23 mouse cellular contexts compared by ENCODE assay signal in the genomic region with DNA sequence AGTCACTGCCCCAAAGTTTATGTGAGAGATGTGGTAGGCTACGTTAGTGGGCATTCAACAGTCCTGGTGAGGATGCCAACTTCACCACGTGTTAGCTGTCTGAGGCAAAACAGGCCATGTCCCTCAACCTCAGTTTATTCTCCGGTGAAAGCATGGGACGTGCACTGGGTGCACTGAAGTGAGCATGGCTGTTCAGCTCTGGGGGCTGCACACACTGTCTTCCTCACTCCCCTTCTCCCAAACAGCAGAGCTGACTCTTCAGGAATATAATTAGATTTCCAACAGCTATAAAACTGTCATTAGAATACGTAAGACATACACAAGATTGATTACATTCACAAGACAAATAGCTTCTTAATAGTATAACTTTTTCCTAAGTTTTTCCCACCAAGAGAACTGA.
"Had no signal": no experiment of that assay in that cellular context is flagged by ENCODE, and none has a peak within 500 bp of the region (broad histone marks: within the 10 kb centered on the region; RNA-seq: fewer than 3 reads in every experiment).

No protein-coding gene starts in this region.

- H3K4me3 ChIP-seq: forebrain, embryonic 15.5 days; heart, adult 2 months; heart, embryonic 13.5 days; heart, embryonic 15.5 days; hindbrain, embryonic 13.5 days; hindbrain, embryonic 15.5 days; limb, embryonic 13.5 days; limb, embryonic 15.5 days; liver, embryonic 12.5 days had no signal

- DNase-seq: forebrain, postnatal 0 days; gastrocnemius, postnatal 14 days; gastrocnemius, postnatal 36 days; heart, adult 11 months; heart, adult 2 months; heart, postnatal 14 days; heart, postnatal 36 days; layer of hippocampus, adult 9-11 months; layer of hippocampus, postnatal 36 days; left cerebral cortex, postnatal 4 days; lung, adult 18-20 months had no signal

- H3K27me3 ChIP-seq: forebrain, embryonic 15.5 days; heart, embryonic 13.5 days; heart, embryonic 15.5 days; hindbrain, embryonic 13.5 days; hindbrain, embryonic 15.5 days; limb, embryonic 13.5 days; limb, embryonic 15.5 days; liver, embryonic 12.5 days had no signal

- H3K27ac ChIP-seq: forebrain, embryonic 15.5 days; heart, adult 2 months; heart, embryonic 13.5 days; heart, embryonic 15.5 days; hindbrain, embryonic 13.5 days; hindbrain, embryonic 15.5 days; hindbrain, postnatal 0 days; limb, embryonic 13.5 days; limb, embryonic 15.5 days; liver, embryonic 12.5 days; liver, embryonic 14.5 days had no signal

- H3K9ac ChIP-seq: forebrain, embryonic 15.5 days; forebrain, postnatal 0 days; heart, embryonic 13.5 days; heart, embryonic 15.5 days; hindbrain, embryonic 13.5 days; hindbrain, embryonic 15.5 days; limb, embryonic 13.5 days; limb, embryonic 15.5 days; liver, embryonic 12.5 days; liver, embryonic 14.5 days had no signal

- H3K9me3 ChIP-seq: forebrain, embryonic 15.5 days; heart, embryonic 13.5 days; heart, embryonic 15.5 days; hindbrain, embryonic 13.5 days; hindbrain, embryonic 15.5 days; limb, embryonic 13.5 days; limb, embryonic 15.5 days; liver, embryonic 12.5 days had no signal

- H3K36me3 ChIP-seq: forebrain, embryonic 15.5 days; heart, embryonic 15.5 days; liver, embryonic 12.5 days had no signal

- ATAC-seq: forebrain, embryonic 15.5 days; forebrain, postnatal 0 days; hindbrain, postnatal 0 days; intestine, embryonic 16.5 days; liver, embryonic 12.5 days had no signal

- H3K4me2 ChIP-seq: forebrain, embryonic 15.5 days; heart, embryonic 11.5 days; heart, embryonic 13.5 days; heart, embryonic 15.5 days; hindbrain, embryonic 13.5 days; hindbrain, embryonic 15.5 days; limb, embryonic 13.5 days; limb, embryonic 15.5 days; liver, embryonic 12.5 days had no signal

- H3K4me1 ChIP-seq: forebrain, embryonic 15.5 days; heart, embryonic 13.5 days; heart, embryonic 15.5 days; hindbrain, embryonic 13.5 days; hindbrain, embryonic 15.5 days; limb, embryonic 13.5 days; limb, embryonic 15.5 days; liver, embryonic 12.5 days had no signal
